Comparison of ENCODE assay signal across 28 mouse cellular contexts in genomic region chr13:32036902-32037301, GRCm38 (mm10).
DNase-seq lines count a peak whose midpoint lies in the region; ATAC-seq and TF ChIP-seq lines count a peak whose summit lies in the region.
"Had no signal": no experiment of that assay in that cellular context is flagged by ENCODE, and none has a peak within 500 bp of the region (broad histone marks: within the 10 kb centered on the region; RNA-seq: fewer than 3 reads in every experiment).

No protein-coding gene starts in this region.

- TF ChIP-seq CTCF in lung, embryonic 14.5 days (IDR thresholded peaks at IDR 0.05; ENCODE audit: low read depth), result no peak
- TF ChIP-seq CTCF in lung, postnatal 0 days (IDR thresholded peaks at IDR 0.05), result no peak
- no peak for TF ChIP-seq CTCF in brain, embryonic 14.5 days (IDR thresholded peaks at IDR 0.05; ENCODE audit: borderline replicate concordance, extremely low read depth, insufficient read depth, insufficient read length)
- no peak for TF ChIP-seq CTCF in stomach, postnatal 0 days (IDR thresholded peaks at IDR 0.05; ENCODE audit: low read depth)

- H3K9ac ChIP-seq in lung, embryonic 14.5 days, result no peak overlapping the region
- H3K9ac ChIP-seq in lung, postnatal 0 days (replicated peaks; ENCODE audit: low read depth), result no peak overlapping the region
- no peak overlapping the region for H3K9ac ChIP-seq in limb, embryonic 13.5 days
- H3K9ac ChIP-seq in stomach, postnatal 0 days (ENCODE audit: low read length), result no peak overlapping the region
- H3K9ac ChIP-seq: embryonic facial prominence, embryonic 12.5 days; embryonic facial prominence, embryonic 15.5 days; forebrain, embryonic 13.5 days; forebrain, postnatal 0 days; heart, embryonic 12.5 days; heart, embryonic 15.5 days; hindbrain, embryonic 13.5 days had no signal

- no peak overlapping the region for H3K27ac ChIP-seq in lung, embryonic 14.5 days (ENCODE audit: low read depth)
- H3K27ac ChIP-seq in lung, postnatal 0 days (ENCODE audit: low read length), result no peak overlapping the region
- H3K27ac ChIP-seq in limb, embryonic 13.5 days, result peak overlapping the region; percentile 58; the same call in 1 of the 2 replicates
- H3K27ac ChIP-seq in stomach, postnatal 0 days (replicated peaks), result no peak overlapping the region
- H3K27ac ChIP-seq: embryonic facial prominence, embryonic 12.5 days; embryonic facial prominence, embryonic 15.5 days; forebrain, embryonic 13.5 days; gastrocnemius, adult 2 months; heart, embryonic 15.5 days; hindbrain, embryonic 10.5 days; hindbrain, embryonic 13.5 days had no signal

- H3K27me3 ChIP-seq in lung, embryonic 14.5 days (ENCODE audit: insufficient read depth, low read length), result 0 out of 2 replicates have a peak, but pooled peaks cover 3% of the 10 kb centered on the region
- H3K27me3 ChIP-seq in lung, postnatal 0 days (replicated peaks; ENCODE audit: insufficient read depth, low read length), result no peaks in the 10 kb centered on the region
- H3K27me3 ChIP-seq in limb, embryonic 13.5 days, result peaks cover 54% of the 10 kb centered on the region
- no peaks in the 10 kb centered on the region for H3K27me3 ChIP-seq in stomach, postnatal 0 days (ENCODE audit: control insufficient read depth, insufficient read depth, low read length)
- H3K27me3 ChIP-seq: forebrain, embryonic 13.5 days; heart, embryonic 12.5 days; heart, embryonic 15.5 days; hindbrain, embryonic 13.5 days had no signal

- no peak overlapping the region for H3K4me2 ChIP-seq in lung, embryonic 14.5 days
- no peak overlapping the region for H3K4me2 ChIP-seq in lung, postnatal 0 days (replicated peaks; ENCODE audit: low read depth, low read length)
- H3K4me2 ChIP-seq in limb, embryonic 13.5 days (replicated peaks), result no peak overlapping the region
- H3K4me2 ChIP-seq in stomach, postnatal 0 days (replicated peaks; ENCODE audit: low read depth), result no peak overlapping the region
- H3K4me2 ChIP-seq: embryonic facial prominence, embryonic 12.5 days; embryonic facial prominence, embryonic 15.5 days; forebrain, embryonic 13.5 days; heart, embryonic 12.5 days; heart, embryonic 15.5 days; hindbrain, embryonic 13.5 days had no signal

- no peak for TF ChIP-seq POLR2A in brain, embryonic 14.5 days (IDR thresholded peaks at IDR 0.05; ENCODE audit: borderline replicate concordance, extremely low read depth, insufficient read depth, insufficient read length, poor library complexity, severe bottlenecking)

- TF ChIP-seq EP300 in lung, postnatal 0 days (IDR thresholded peaks at IDR 0.05), result no peak
- TF ChIP-seq EP300 in stomach, postnatal 0 days (optimal IDR thresholded peaks at IDR 0.05), result no peak

- no peak for ATAC-seq in lung, embryonic 14.5 days (ENCODE audit: insufficient read depth)
- no peak for ATAC-seq in lung, postnatal 0 days
- peak; percentile 66; the same call in 1 of the 2 replicates for ATAC-seq in limb, embryonic 13.5 days (ENCODE audit: low FRiP score, low read depth)
- ATAC-seq in stomach, postnatal 0 days (ENCODE audit: low FRiP score, low TSS enrichment), result no peak
- ATAC-seq: activated CD4-positive, CD25-positive, alpha-beta regulatory T cell, adult 4 months; CD4-positive, CD25-positive, alpha-beta regulatory T cell, adult 4 months; forebrain, embryonic 13.5 days; forebrain, postnatal 0 days; hindbrain, embryonic 16.5 days had no signal

- no peaks in the 10 kb centered on the region for H3K36me3 ChIP-seq in lung, embryonic 14.5 days (ENCODE audit: insufficient read depth)
- H3K36me3 ChIP-seq in lung, postnatal 0 days (ENCODE audit: insufficient read depth, low read length), result no peaks in the 10 kb centered on the region
- H3K36me3 ChIP-seq in limb, embryonic 13.5 days, result no peaks in the 10 kb centered on the region
- no peaks in the 10 kb centered on the region for H3K36me3 ChIP-seq in stomach, postnatal 0 days (ENCODE audit: control insufficient read depth, insufficient read depth, low read length)
- H3K36me3 ChIP-seq: embryonic facial prominence, embryonic 12.5 days; embryonic facial prominence, embryonic 15.5 days; heart, embryonic 12.5 days; heart, embryonic 15.5 days; hindbrain, embryonic 10.5 days; hindbrain, embryonic 13.5 days had no signal

- H3K9me3 ChIP-seq in lung, embryonic 14.5 days (ENCODE audit: low read depth, low read length), result no peaks in the 10 kb centered on the region
- H3K9me3 ChIP-seq in lung, postnatal 0 days (ENCODE audit: low read length), result no peaks in the 10 kb centered on the region
- no peaks in the 10 kb centered on the region for H3K9me3 ChIP-seq in limb, embryonic 13.5 days
- H3K9me3 ChIP-seq in stomach, postnatal 0 days (ENCODE audit: control insufficient read depth, low read length), result no peaks in the 10 kb centered on the region
- H3K9me3 ChIP-seq: embryonic facial prominence, embryonic 12.5 days; embryonic facial prominence, embryonic 15.5 days; forebrain, embryonic 13.5 days; heart, embryonic 12.5 days; heart, embryonic 15.5 days; hindbrain, embryonic 10.5 days; hindbrain, embryonic 13.5 days had no signal

- DNase-seq in lung, embryonic 14.5 days, result peak; percentile 30
- DNase-seq in lung, postnatal 0 days (ENCODE audit: low spot score), result no peak
- peak; percentile 56 for DNase-seq in brain, embryonic 14.5 days (ENCODE audit: low read depth)
- DNase-seq in thymus, adult 18-20 months, result no peak
- no peak for DNase-seq in stomach, postnatal 0 days (ENCODE audit: low spot score)
- DNase-seq: adrenal gland, adult 8-10 months; adrenal gland, postnatal 25 days; cerebellum, adult 11 months; cerebellum, adult 2 months; cerebellum, adult 9-11 months; cerebellum, postnatal 25 days; forebrain, postnatal 0 days; gastrocnemius, adult 2 months; gastrocnemius, postnatal 14 days; heart, adult 18-20 months; heart, postnatal 10 days; heart, postnatal 36 days had no signal

- WGBS in lung, embryonic 14.5 days, result 70% methylated on average over 5 of the region's 5 CpGs
- 72% methylated on average over 5 of the region's 5 CpGs for WGBS in lung, postnatal 0 days
- WGBS in limb, embryonic 13.5 days, result 48% methylated on average over 5 of the region's 5 CpGs
- 71% methylated on average over 5 of the region's 5 CpGs for WGBS in stomach, postnatal 0 days

- H3K4me1 ChIP-seq in lung, embryonic 14.5 days (ENCODE audit: insufficient read depth), result no peaks in the 10 kb centered on the region
- no peaks in the 10 kb centered on the region for H3K4me1 ChIP-seq in lung, postnatal 0 days (ENCODE audit: insufficient read depth, low read depth, low read length)
- H3K4me1 ChIP-seq in limb, embryonic 13.5 days, result peaks cover 48% of the 10 kb centered on the region
- H3K4me1 ChIP-seq in stomach, postnatal 0 days (replicated peaks; ENCODE audit: control insufficient read depth, insufficient read depth), result no peaks in the 10 kb centered on the region
- H3K4me1 ChIP-seq: embryonic facial prominence, embryonic 15.5 days; heart, embryonic 12.5 days; heart, embryonic 15.5 days; hindbrain, embryonic 13.5 days had no signal

- H3K4me3 ChIP-seq in lung, embryonic 14.5 days (ENCODE audit: low read depth, low read length), result no peak overlapping the region
- no peak overlapping the region for H3K4me3 ChIP-seq in lung, postnatal 0 days (ENCODE audit: low read depth, low read length)
- H3K4me3 ChIP-seq in limb, embryonic 13.5 days, result no peak overlapping the region
- no peak overlapping the region for H3K4me3 ChIP-seq in stomach, postnatal 0 days (ENCODE audit: low read depth, low read length)
- H3K4me3 ChIP-seq: embryonic facial prominence, embryonic 12.5 days; embryonic facial prominence, embryonic 15.5 days; forebrain, embryonic 13.5 days; gastrocnemius, adult 2 months; heart, embryonic 12.5 days; heart, embryonic 15.5 days; hindbrain, embryonic 10.5 days; hindbrain, embryonic 13.5 days had no signal

Comparison
In these comparisons a context has a peak if more than half of its experiments do, and no peak if none do; other contexts are left out.
1. DNase-seq: peak in lung, embryonic 14.5 days (single experiment) and brain, embryonic 14.5 days (single experiment); none in lung, postnatal 0 days (single experiment), thymus, adult 18-20 months (0 of 2) and stomach, postnatal 0 days (single experiment).